In genomic region chr2:152804408-152805110, GRCm38 (mm10) we compare ENCODE assay signal across 8 mouse cellular contexts. TPM values are rescaled to one million over a fixed set of nuclear protein-coding genes. Genes with fewer than 3 reads are reported as not detected.
DNase-seq lines count a peak whose midpoint lies in the region; ATAC-seq and TF ChIP-seq lines count a peak whose summit lies in the region.

No protein-coding gene starts in this region.

- H3K4me2 ChIP-seq in forebrain, embryonic 15.5 days (replicated peaks): no peak overlapping the region
- H3K4me2 ChIP-seq in midbrain, postnatal 0 days (ENCODE audit: low read depth, low read length, poor library complexity, severe bottlenecking): no peak overlapping the region

- H3K36me3 ChIP-seq in forebrain, embryonic 15.5 days: no peaks in the 10 kb centered on the region
- no peaks in the 10 kb centered on the region for H3K36me3 ChIP-seq in midbrain, postnatal 0 days (ENCODE audit: insufficient read depth, low read length)

- no peak for TF ChIP-seq CTCF in midbrain, postnatal 0 days (IDR thresholded peaks at IDR 0.05)

- H3K9me3 ChIP-seq in forebrain, embryonic 15.5 days: no peaks in the 10 kb centered on the region
- no peaks in the 10 kb centered on the region for H3K9me3 ChIP-seq in midbrain, postnatal 0 days (ENCODE audit: low read length)

- H3K27me3 ChIP-seq in forebrain, embryonic 15.5 days: no peaks in the 10 kb centered on the region
- no peaks in the 10 kb centered on the region for H3K27me3 ChIP-seq in midbrain, postnatal 0 days (ENCODE audit: insufficient read depth, low read length)

- DNase-seq in embryo, embryonic 11 days: peak; percentile 56
- DNase-seq in embryo, embryonic 9.5 days (ENCODE audit: extremely low spot score): no peak
- peak; percentile 80 to 83 for DNase-seq in kidney, postnatal 36 days
- DNase-seq in midbrain, postnatal 0 days (ENCODE audit: low spot score): peak; percentile 65
- no peak for DNase-seq in urinary bladder, adult 18-20 months (ENCODE audit: low spot score in 2 of 2)
- no peak for DNase-seq in layer of hippocampus, adult 9-10 months (ENCODE audit: low spot score)

- peak overlapping the region; percentile 56 for H3K27ac ChIP-seq in brown adipose tissue, adult 24 weeks (replicated peaks; ENCODE audit: low read depth, low read length)
- H3K27ac ChIP-seq in forebrain, embryonic 15.5 days (replicated peaks): peak overlapping the region; percentile 59
- 0 out of 2 replicates have a peak overlapping the region, but pooled peaks have one; percentile 26 for H3K27ac ChIP-seq in midbrain, postnatal 0 days (ENCODE audit: low read depth, low read length)

- ATAC-seq in forebrain, embryonic 15.5 days (replicated peaks): 0 out of 2 replicates have a peak, but pooled peaks have one; percentile 43
- ATAC-seq in midbrain, postnatal 0 days (ENCODE audit: low FRiP score): no peak

- WGBS in forebrain, embryonic 15.5 days: 4% methylated on average over 6 of the region's 6 CpGs
- 8% methylated on average over 6 of the region's 6 CpGs for WGBS in midbrain, postnatal 0 days

- H3K9ac ChIP-seq in forebrain, embryonic 15.5 days (replicated peaks): no peak overlapping the region
- H3K9ac ChIP-seq in midbrain, postnatal 0 days (replicated peaks; ENCODE audit: low read length, poor library complexity, severe bottlenecking): no peak overlapping the region

- H3K4me1 ChIP-seq in brown adipose tissue, adult 24 weeks (ENCODE audit: control insufficient read depth, insufficient read depth, insufficient read length, low read length): peaks cover 30% of the 10 kb centered on the region
- H3K4me1 ChIP-seq in forebrain, embryonic 15.5 days: peaks cover 26% of the 10 kb centered on the region
- H3K4me1 ChIP-seq in midbrain, postnatal 0 days (ENCODE audit: insufficient read depth, low read length): peaks cover 6% of the 10 kb centered on the region; the same call in 1 of the 2 replicates

- H3K4me3 ChIP-seq in brown adipose tissue, adult 24 weeks (ENCODE audit: insufficient read depth, low read depth, low read length): no peak overlapping the region
- no peak overlapping the region for H3K4me3 ChIP-seq in forebrain, embryonic 15.5 days
- H3K4me3 ChIP-seq in midbrain, postnatal 0 days (ENCODE audit: low read depth, low read length): no peak overlapping the region

RNA-seq across cellular contexts. Expression of gene Bcl2l1, which starts 27.0 kb away (rescaled TPM):
- 22.5 and 23.5 TPM in 2 replicates for polyA plus RNA-seq in brown adipose tissue, adult 24 weeks (2012; ENCODE audit: insufficient read depth, insufficient read length, missing spikeins)
- 179 and 183 TPM in 2 replicates for polyA plus RNA-seq in forebrain, embryonic 15.5 days (2015; fragmentation: Nextera tagmentation; extraction: Ambion mirVana)
- total RNA-seq in midbrain, postnatal 0 days (2014; rRNA removed): 124 and 133 TPM in 2 replicates
- 150 and 158 TPM in 2 replicates for polyA plus RNA-seq in midbrain, postnatal 0 days (2015; fragmentation: Nextera tagmentation; extraction: Ambion mirVana)

RNA-seq across cellular contexts. Expression of gene Tpx2, which starts 43.2 kb away (rescaled TPM):
- polyA plus RNA-seq in brown adipose tissue, adult 24 weeks (2012; ENCODE audit: insufficient read depth, insufficient read length, missing spikeins): not detected in 2 replicates
- 50.6 and 51.1 TPM in 2 replicates for polyA plus RNA-seq in forebrain, embryonic 15.5 days (2015; fragmentation: Nextera tagmentation; extraction: Ambion mirVana)
- total RNA-seq in midbrain, postnatal 0 days (2014; rRNA removed): 4.2 and 4.7 TPM in 2 replicates
- polyA plus RNA-seq in midbrain, postnatal 0 days (2015; fragmentation: Nextera tagmentation; extraction: Ambion mirVana): 4.6 and 4.8 TPM in 2 replicates

RNA-seq across cellular contexts. Expression of gene Cox4i2, which starts 50.6 kb away (rescaled TPM):
- 6.3 and 8.7 TPM in 2 replicates for polyA plus RNA-seq in brown adipose tissue, adult 24 weeks (2012; ENCODE audit: insufficient read depth, insufficient read length, missing spikeins)
- 4.3 and 4.4 TPM in 2 replicates for polyA plus RNA-seq in forebrain, embryonic 15.5 days (2015; fragmentation: Nextera tagmentation; extraction: Ambion mirVana)
- 2.0 and 6.8 TPM in 2 replicates for total RNA-seq in midbrain, postnatal 0 days (2014; rRNA removed)
- polyA plus RNA-seq in midbrain, postnatal 0 days (2015; fragmentation: Nextera tagmentation; extraction: Ambion mirVana): 3.3 and 4.5 TPM in 2 replicates

Comparison
In these comparisons a context has a peak if more than half of its experiments do, and no peak if none do; other contexts are left out.
1. DNase-seq: peak in embryo, embryonic 11 days (single experiment), kidney, postnatal 36 days (2 of 2) and midbrain, postnatal 0 days (single experiment); none in embryo, embryonic 9.5 days (single experiment), urinary bladder, adult 18-20 months (0 of 2) and layer of hippocampus, adult 9-10 months (single experiment).
2. Peak in every context shown above with its lines, with median percentiles within 50 percentile points of each other: H3K27ac ChIP-seq.